Mouse (Mus musculus) kidney, embryonic 16.5 days (tissue): ENCODE measurements around the gene Olfr1369-ps1. TPM values are rescaled to one million over a fixed set of nuclear protein-coding genes. Genes with fewer than 3 reads are reported as not detected.

Experiments
- ATAC-seq: fragments of 200-750 bp; cut with Nextera tagmentation; 2 replicates; pipeline ENCODE4 v1.8.0; 2017; ENCODE audit warnings: moderate TSS enrichment; ENCODE audit not compliant: low FRiP score, low TSS enrichment
- H3K27ac ChIP-seq: fragments of 300-500 bp; sonication (generic); 2 replicates; pipeline ENCODE4 v1.5.1; 2014; ENCODE audit warnings: low read length
- H3K27me3 ChIP-seq: fragments of 300-500 bp; sonication (generic); 2 replicates; pipeline ENCODE4 v1.6.1; 2014; ENCODE audit warnings: low read length, control low read depth, mixed read lengths; ENCODE audit not compliant: insufficient read depth
- H3K36me3 ChIP-seq: fragments of 300-500 bp; sonication (generic); 2 replicates; pipeline ENCODE4 v1.6.1; 2014; ENCODE audit warnings: low read length, control low read depth, mixed read lengths; ENCODE audit not compliant: insufficient read depth
- H3K4me1 ChIP-seq: fragments of 300-500 bp; sonication (generic); 2 replicates; pipeline ENCODE4 v1.6.1; 2014; ENCODE audit warnings: low read length, control low read depth, mixed read lengths; ENCODE audit not compliant: insufficient read depth
- H3K4me2 ChIP-seq: fragments of 300-500 bp; sonication (generic); replicated peaks from 2 replicates; pipeline ENCODE4 v1.6.1; 2014; ENCODE audit warnings: low read depth, low read length
- H3K4me3 ChIP-seq: fragments of 300-500 bp; sonication (generic); 2 replicates; pipeline ENCODE4 v1.5.1; 2014; ENCODE audit warnings: mild to moderate bottlenecking, low read length
- H3K9ac ChIP-seq: fragments of 300-500 bp; sonication (generic); replicated peaks from 2 replicates; pipeline ENCODE4 v1.6.1; 2014; ENCODE audit warnings: low read length
- H3K9me3 ChIP-seq: fragments of 300-500 bp; sonication (generic); 2 replicates; pipeline ENCODE4 v1.6.1; 2016; ENCODE audit warnings: low read length, control low read depth
- WGBS: fragments of 180-500 bp; shearing (Covaris S2); extraction: QIAGEN DNeasy Blood & Tissue Kit; methylation state at CpG from one replicate; pipeline ENCODE4 v1.1.7; 2014; 5-methylcytosine and 5-hydroxymethylcytosine counted together
- polyA plus RNA-seq: library from polyadenylated mRNA; unstranded; fragments of >200 nt; fragmentation: Nextera tagmentation; extraction: Ambion mirVana; gene quantifications from 2 replicates; pipeline ENCODE4 v1.2.1, GENCODE M21; 2015

Olfr1369-ps1 gene
- polyA plus RNA-seq, 1 experiment from 2014 or later: not detected

- Histone ChIP-seq H3K9ac (no peak overlapping the region; the same call in 1 of the 2 replicates), H3K4me3 (peak overlapping the region; percentile 73), H3K4me2 (peak overlapping the region; percentile 96), H3K36me3 (no peaks in the 10 kb centered on the region), H3K4me1 (peaks cover 6% of the 10 kb centered on the region; the same call in 1 of the 2 replicates), H3K27me3 (no peaks in the 10 kb centered on the region), H3K9me3 (no peaks in the 10 kb centered on the region), H3K27ac (no peak overlapping the region; the same call in 1 of the 2 replicates)
- peak; percentile 55; the same call in 1 of the 2 replicates for ATAC-seq
- WGBS: under 1% methylated on average over 8 of the region's 8 CpGs
Observed at GRCm38 (mm10) chr13:21167910-21168300, 56.6 kb downstream of the Olfr1369-ps1 start.

GRCm38 (mm10) chr13:21168371-21169011 lies 57.2 kb downstream of the Olfr1369-ps1 start:
- Histone ChIP-seq H3K27ac (peak overlapping the region; percentile 56), H3K4me1 (peaks cover 10% of the 10 kb centered on the region; the same call in 1 of the 2 replicates), H3K9me3 (no peaks in the 10 kb centered on the region), H3K9ac (peak overlapping the region; percentile 64), H3K4me3 (peak overlapping the region; percentile 73), H3K4me2 (peak overlapping the region; percentile 96), H3K27me3 (no peaks in the 10 kb centered on the region), H3K36me3 (no peaks in the 10 kb centered on the region)
- WGBS: under 1% methylated on average over 16 of the region's 16 CpGs
- no peak for ATAC-seq

Other genes starting within 250 kb of the Olfr1369-ps1 start
- not detected in 2 replicates for gene Olfr1370, start 36.5 kb upstream of the Olfr1369-ps1 start, polyA plus RNA-seq
- not detected in 2 replicates for gene Olfr263, start 18.2 kb downstream of the Olfr1369-ps1 start, polyA plus RNA-seq
- gene Olfr1368, start 34.4 kb downstream of the Olfr1369-ps1 start, polyA plus RNA-seq: not detected in 2 replicates
- gene Trim27, start 68.0 kb downstream of the Olfr1369-ps1 start, polyA plus RNA-seq: 130 and 131 TPM in 2 replicates
- not detected in 2 replicates for gene Gpx5, start 181.2 kb downstream of the Olfr1369-ps1 start, polyA plus RNA-seq
- 10.7 and 11.8 TPM in 2 replicates for gene Gpx6, start 200.6 kb downstream of the Olfr1369-ps1 start, polyA plus RNA-seq
- gene Olfr1367, start 235.4 kb downstream of the Olfr1369-ps1 start, polyA plus RNA-seq: not detected in 2 replicates